Mouse (Mus musculus): ENCODE measurements around the gene Mylip.
A peak's percentile ranks its signal among the peaks of the same experiment; 100 is the strongest.

Gene Mylip

DNA sequence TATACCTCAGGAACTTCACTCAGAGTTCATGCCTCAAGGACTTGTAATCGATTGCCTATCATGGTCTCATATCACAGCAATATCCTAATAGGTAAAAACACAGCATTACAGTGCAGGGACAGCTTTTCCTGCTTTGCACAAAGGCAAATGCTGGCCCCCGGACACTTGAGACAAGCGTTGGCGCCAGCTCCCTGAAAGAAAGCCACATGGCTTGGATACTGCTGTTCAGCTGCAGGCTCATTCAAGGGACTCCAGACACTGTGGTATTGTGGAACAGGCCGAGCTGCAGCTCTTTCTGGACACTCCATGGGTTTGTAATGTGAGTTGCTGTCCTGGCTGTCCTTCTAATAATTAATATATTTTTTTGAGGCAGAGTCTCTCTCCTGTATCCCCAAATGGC, 34.4 kb downstream of the Mylip start:
- no peak for DNase-seq (ENCODE audit: low spot score in 2 of 2)

DNA sequence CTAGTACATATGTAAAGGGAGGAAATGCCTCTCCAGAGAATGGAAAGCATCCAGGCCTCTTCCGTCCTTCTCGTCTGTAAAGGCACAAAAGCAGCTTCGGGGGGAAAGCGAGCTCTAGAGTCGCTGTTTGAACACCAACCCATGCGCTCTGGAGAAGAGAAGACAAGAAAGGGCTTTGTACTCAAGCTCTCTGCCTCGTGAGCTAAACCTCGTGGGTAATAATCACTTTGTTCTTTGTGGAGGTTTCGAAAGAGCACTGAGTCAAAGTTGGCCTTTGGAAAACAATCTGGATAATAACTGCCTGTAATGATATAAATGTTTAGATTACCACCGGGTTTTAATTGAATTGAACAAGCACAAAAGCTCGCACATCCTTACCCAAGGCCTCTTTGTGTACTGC, 39.7 kb downstream of the Mylip start:
- no peak for DNase-seq (ENCODE audit: low spot score in 2 of 2)

DNA sequence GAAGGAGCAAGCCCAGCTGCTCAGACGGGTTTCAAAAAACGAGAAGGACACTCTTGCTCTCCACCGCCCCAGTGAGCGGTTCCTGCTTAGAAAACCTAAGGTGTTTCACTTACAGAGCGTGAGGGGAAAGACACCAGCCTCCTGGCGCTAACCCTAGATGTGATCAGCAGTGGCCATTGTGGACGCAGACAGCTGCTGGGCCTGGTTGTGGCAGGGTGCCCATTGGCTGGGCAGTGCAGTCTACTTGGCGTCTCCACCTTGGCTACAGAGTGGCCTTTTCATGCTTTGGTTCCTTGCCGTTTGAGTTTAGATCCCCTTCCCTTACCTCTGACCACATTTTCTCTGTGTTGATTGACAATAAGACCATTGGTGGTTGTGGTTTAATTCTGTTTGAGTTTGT, 47.6 kb downstream of the Mylip start:
- no peak for DNase-seq (ENCODE audit: low spot score in 2 of 2)

DNA sequence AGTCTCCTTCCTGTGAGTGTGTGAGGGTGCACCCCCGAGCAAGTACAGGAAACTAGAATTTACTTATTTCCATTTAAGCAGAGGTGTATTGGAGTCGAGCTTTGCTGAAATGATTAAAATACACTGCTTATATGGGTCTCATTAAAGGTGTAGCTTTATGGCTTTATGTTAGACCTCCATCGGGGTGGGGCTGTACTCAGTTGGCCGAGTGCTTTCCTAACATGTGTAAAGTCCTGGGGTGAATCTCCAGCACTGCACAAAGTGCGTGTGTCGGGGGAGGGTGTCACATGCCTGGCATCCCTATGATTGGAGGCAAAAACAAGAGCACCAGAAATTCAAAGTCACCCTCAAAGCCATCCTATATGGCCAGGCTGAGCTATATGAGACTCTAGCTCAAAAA, 49.3 kb downstream of the Mylip start:
- no peak for DNase-seq (ENCODE audit: low spot score in 2 of 2)

DNA sequence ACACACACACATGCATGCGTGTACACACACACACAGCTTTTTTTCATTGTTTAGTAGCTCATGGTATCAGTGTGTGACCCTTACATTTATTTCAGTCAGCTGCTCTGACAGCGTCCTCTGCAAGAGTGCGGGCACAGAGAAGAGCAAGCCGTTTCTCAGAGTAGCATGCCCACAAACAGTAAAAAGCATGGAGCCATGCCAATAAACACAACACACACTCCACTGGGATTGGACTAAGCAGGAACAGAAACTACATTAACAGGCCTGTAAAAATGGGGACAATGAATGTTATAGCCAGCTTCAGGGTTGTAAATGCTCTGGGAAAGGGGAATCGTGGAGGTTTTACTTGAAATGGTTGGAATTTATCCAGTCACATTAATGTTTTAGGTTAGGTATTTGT, 50.7 kb downstream of the Mylip start:
- no peak for DNase-seq (ENCODE audit: low spot score in 2 of 2)

DNA sequence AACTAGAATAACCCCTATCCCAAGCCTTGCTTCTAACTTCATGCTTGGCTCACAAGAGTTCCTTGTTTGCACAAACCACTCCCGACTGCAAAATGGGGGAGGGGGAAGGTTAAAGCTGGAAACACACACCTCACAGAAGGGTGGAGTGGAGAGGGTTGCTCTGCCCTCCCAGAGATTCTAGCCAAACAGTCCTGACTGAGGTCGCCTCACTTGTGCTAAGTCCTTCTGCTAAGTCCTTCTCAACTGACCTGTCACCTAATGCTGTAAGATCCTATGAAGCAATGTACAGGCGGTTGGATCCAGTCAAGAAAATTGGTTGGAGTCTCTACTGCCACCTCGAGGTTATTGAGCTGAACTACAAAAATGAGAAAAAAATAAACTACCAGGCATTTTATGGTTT, 52.9 kb downstream of the Mylip start:
- DNase-seq (ENCODE audit: low spot score in 2 of 2) = peak; percentile 15 to 46

DNA sequence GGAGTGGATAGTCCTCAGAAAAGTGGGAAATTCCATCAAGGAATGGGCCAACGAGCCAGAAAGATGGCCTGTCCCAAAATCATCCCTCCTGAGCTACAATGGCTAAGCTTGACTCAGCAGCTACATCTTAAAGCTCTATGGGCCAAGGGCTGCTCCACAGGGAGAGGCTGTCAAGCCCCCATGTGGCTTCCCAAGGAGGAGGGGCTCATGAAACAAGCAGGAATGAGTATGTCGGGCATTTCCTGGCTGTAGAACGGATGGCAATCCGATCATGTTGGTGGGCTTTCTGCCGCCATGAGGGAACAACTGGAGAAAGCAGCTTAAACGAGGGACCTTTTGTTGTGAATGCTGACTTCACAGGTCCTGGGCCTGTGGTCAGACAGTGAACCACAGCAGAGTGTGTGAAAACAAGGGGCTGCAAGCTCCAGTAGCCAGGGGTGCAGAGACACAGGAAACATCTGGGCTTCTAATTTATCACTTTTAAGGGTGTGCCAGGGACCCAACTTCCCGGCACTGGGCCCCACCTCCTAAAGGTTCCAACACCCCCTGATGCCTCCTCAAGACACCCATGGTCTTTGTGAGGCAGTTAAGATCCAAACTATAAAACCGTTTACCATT, 53.5 kb downstream of the Mylip start:
- DNase-seq (ENCODE audit: low spot score in 2 of 2) = peak; percentile 87 to 90

DNA sequence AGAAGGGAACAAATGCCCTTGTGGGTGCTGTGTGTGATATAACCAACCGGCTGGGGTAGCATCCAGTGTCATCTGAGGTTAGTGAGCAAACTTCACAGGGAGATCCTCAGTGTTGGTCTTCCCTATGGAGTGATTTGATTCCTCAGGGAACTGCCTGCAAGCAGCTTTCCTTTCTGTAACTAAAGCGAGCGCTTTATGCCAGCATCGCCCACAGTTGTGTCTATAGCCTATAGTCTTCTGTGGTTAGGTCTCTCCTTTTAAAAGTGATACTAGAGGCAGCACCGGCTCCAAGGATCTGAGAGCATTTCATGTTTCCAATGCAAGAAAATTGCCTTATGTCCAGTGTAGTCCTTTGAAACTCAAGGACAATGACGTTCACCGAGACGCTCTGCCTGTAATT, 54.7 kb downstream of the Mylip start:
- no peak for DNase-seq (ENCODE audit: low spot score in 2 of 2)

DNA sequence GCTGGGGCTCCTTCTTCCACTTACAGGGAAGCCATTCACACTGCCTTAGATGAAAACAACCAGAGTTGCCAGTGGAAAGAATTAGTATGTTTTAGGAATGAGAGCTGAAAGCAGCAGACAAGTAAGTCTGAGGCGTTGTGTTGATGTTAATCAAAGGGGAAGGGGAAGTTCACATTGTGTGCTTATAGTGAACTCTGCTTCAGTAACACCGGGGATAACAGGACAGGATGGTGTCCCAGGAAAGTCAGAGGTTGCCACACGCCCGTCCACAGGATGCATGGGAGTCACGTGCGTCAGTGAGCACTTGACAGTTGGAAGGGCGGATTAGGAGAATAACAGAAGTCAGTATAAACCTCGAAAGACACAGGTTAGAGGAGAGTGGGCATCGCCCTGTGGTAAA, 55.1 kb downstream of the Mylip start:
- DNase-seq (ENCODE audit: low spot score in 2 of 2) = no peak

DNA sequence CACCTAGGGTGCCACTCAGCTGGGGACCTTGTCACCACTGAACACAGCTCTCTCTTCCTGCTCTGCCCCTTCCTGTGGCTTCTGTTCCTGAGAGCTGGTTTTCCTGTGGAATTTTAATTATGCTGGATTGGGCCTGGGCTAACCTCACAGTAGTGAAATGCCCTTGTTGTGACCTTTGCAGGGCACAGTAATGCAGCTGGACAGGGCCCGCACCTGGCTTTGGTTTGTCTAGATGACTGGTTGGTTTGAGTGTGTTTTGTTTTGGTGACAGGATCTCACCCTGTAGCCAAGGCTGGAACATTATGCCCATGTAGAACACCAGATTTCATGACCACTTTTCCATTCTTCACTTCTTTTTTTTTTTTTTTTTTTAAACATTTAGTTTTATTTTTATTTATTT, 57.1 kb downstream of the Mylip start:
- DNase-seq (ENCODE audit: low spot score in 2 of 2) = no peak

DNA sequence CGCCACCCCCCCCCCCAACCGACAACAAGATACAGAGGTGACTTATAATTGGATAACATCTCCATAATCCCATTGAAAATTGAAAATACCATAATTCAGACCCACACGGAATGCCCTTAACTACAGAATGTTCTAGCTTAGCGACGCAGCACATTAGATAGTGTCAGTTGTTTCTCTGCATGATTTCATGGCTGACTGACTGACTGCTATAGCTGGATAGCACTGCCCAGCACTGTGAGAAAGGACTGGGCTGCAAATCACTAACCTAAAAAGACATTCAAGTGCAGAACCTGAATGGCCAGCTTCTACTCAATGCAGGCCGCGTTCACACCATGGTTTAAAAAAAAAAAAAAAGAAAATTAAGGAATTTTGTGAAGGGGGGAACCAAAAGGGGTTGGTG, 62.9 kb downstream of the Mylip start:
- no peak for DNase-seq (ENCODE audit: low spot score in 2 of 2)

DNA sequence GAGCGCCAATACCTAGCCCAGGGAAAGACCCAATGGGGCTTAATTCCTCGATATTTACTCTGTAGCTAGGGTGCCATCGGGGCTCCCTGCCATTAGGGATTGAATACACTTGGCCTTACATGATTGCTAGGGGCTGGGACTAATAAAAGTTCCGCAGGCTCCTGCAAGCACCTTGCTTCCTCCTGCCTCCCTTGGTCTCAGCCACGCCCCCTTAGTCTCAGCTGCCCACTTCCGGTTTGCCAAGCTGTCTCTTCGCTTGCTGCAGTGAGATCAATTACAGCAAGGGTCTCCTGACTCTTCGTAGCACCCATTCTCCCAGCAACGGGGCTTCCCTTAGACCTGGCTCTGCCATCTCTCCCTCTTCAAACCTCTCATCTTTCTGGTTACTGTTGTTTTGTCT, 63.5 kb downstream of the Mylip start:
- peak; percentile 50 to 54 for DNase-seq (ENCODE audit: low spot score in 2 of 2)

DNA sequence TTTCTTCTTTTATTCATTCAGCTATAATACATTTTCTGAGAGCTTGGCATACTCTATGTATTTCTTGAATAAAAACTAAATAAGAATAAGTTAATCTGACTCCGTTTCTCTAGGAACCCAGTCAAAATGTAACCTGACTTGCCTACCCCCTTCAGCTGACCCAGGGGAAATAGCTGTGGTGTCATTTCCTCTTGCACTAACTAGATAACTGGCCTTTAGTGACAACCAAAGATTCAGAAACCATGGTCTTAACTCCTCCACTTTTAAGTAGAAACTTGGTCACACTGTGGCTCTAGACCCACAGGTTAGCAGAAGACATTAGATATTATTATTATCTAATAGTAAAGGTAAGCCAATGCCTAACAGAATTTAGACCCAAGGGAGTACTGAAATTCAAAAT, 64.5 kb downstream of the Mylip start:
- DNase-seq (ENCODE audit: low spot score in 2 of 2) = peak; percentile 55 to 65

DNA sequence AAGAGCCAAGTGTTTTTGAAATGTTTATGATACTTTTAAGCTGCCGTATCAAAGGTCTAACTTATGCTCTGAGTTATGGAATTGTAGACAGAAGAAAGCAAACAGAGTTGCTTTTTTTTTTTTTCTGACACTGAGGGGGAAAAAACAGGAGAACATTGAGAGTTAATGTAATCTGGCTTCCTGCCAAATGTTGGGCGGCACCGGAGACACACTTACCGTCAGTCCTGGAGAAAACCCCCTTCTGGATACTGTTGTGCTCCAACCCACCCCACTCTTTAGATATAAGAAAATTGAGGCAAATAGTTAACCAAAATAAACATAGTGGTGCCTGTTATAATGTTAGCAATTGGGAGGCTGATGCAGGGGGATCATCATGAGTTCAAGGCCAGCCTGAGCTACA, 65.1 kb downstream of the Mylip start:
- DNase-seq (ENCODE audit: low spot score in 2 of 2) = no peak

DNA sequence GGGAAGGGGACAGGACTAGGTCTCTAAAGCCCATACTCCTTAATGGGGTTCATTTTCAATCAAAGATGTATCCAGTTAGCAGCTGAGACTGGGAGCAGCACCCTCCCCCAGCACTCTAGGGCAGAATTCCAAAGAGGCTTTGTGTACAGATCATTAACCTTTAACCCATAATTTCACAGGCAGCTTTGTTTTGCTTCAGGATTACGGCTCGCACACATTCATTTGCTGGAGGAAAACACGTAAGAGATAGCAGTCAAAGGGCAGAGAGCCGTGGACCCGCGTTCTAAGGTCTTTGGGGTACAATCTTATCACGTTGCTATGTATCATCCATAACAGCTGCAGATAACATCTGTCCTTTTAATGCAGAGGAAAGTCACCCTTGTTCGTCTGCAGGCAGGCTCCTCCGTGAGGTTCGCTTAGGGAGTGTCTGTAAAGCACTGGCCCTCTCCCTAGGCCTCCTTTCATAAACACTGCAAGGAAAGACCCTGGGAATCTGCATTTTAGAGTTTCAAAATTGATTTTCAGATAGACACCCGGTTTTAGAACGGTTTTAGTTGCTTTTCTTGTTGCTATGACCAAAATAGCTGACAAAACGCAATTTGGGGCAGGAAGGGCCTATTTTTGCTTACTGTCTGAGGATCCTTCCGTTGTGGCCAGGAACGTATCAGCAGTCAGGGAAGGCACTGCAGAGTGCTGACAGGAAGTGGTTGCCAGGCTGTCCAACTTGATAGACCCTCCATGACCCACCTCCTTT, 65.7 kb downstream of the Mylip start:
- DNase-seq (ENCODE audit: low spot score in 2 of 2) = peak in 1 of 2 experiments; percentile 24

DNA sequence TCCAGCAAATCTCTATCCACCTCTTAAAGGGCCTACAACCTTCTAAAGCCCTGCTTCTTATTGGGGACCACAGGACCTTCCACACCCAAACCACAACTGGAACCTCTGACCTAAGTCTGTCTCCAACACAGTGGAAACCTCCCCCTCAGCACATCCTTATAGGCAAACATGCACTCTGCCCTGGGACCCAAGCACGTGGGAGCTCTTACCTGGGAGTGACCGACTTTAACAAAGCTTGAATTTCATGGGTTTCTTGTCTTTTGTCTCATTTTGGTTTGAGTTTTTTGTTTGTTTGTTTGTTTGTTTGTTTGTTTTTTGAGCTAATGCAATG, 66.3 kb downstream of the Mylip start:
- no peak for DNase-seq (ENCODE audit: low spot score in 2 of 2)

DNA sequence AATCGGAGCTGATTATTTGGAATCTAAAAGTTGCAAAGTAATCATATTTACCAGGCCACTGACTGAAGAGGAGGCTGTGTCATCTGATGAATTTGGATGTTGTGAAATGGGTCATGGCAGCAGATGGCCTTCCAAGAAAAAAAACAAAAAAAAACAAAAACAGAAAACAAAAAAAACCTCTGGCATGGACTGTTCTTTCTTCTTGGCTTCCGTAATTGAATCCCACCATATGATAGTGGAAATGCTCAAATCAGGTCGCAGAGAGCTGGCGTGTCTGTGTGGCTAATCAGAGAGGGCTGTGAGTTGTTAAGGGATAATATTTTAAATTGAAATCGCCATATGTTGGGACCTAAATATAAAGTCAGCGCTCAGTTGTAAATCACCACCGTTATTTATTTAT, 67.9 kb downstream of the Mylip start:
- no peak for DNase-seq (ENCODE audit: low spot score in 2 of 2)

DNA sequence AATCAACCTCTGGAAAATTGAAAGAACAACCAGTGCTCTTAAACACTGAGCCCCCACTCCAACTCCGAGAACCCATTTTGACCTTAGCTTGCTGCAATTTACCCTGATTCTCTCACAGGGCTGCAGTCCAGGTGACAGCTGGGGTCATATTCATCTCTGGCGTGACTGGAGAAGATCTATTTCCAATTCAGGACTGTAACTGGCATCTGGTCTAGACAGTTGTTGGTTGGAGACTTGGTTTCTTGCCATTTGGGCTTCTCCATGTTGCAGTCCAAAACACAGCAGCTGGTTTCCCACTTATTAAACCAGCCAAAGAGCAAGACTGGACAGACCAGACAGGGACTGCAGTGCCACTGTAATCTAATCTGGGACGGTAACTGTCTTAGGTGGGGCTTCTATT, 70.6 kb downstream of the Mylip start:
- DNase-seq (ENCODE audit: low spot score in 2 of 2) = no peak

DNA sequence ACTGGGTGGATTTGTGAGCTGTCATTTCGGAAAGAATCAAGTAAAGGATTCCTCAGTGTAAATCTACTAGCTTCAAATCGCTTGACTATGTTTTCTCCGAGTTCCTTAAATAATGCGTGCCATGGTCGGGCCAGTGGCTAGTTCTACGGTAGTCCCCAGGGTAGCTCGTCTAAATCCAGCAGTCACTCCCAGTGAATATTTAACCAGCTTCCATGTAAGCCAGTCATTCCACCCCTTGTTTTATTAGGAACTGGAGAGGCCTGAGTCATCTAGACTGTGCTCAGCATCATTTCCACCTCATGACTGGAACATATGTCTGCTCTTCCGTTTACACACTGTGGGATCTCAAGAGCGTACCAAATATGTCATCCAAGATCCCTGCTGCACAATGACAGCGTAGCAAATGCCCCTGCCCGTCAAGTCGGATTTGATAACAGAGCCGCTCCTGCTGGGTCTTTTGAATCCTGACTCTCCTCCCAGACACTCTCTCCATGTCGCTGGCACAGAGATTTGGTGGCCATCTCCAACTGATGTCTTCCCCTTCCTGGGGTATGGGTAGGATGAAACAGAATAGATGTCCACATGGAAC, 71.9 kb downstream of the Mylip start:
- no peak for DNase-seq (ENCODE audit: low spot score in 2 of 2)
